Mouse (Mus musculus) hindbrain, embryonic 14.5 days (tissue): ENCODE results near the gene Hrh1. TPM values are rescaled to one million over a fixed set of nuclear protein-coding genes. Genes with fewer than 3 reads are reported as not detected.
"Not testable (repeated sequence)": the region's sequence is repeated elsewhere in the genome, so short reads cannot be mapped to it uniquely, and the experiment has no call there.

ENCODE experiments used
- ATAC-seq: fragments of 200-750 bp; cut with Nextera tagmentation; 2 replicates; pipeline ENCODE4 v1.8.0; 2017; ENCODE audit warnings: moderate number of reproducible peaks, mild to moderate bottlenecking, moderate TSS enrichment, moderate library complexity; ENCODE audit not compliant: low FRiP score
- DNase-seq: peaks from one replicate; pipeline ENCODE4 v3.0.0-alpha.2; 2015; ENCODE audit warnings: low spot score
- H3K27ac ChIP-seq: fragments of 300-500 bp; sonication (generic); 2 replicates; pipeline ENCODE4 v1.5.1; 2014; ENCODE audit warnings: mild to moderate bottlenecking, moderate library complexity
- H3K27me3 ChIP-seq: fragments of 300-500 bp; sonication (generic); 2 replicates; pipeline ENCODE4 v1.6.1; 2014; ENCODE audit warnings: mild to moderate bottlenecking, low read length, mixed read lengths; ENCODE audit not compliant: control insufficient read depth, insufficient read depth
- H3K36me3 ChIP-seq: fragments of 300-500 bp; sonication (generic); replicated peaks from 2 replicates; pipeline ENCODE4 v1.6.1; 2014; ENCODE audit not compliant: control insufficient read depth, insufficient read depth
- H3K4me1 ChIP-seq: fragments of 300-500 bp; sonication (generic); replicated peaks from 2 replicates; pipeline ENCODE4 v1.6.1; 2014; ENCODE audit warnings: antibody characterized with exemption, low read length, mixed read lengths; ENCODE audit not compliant: control insufficient read depth, insufficient read depth
- H3K4me2 ChIP-seq: fragments of 300-500 bp; sonication (generic); replicated peaks from 2 replicates; pipeline ENCODE4 v1.6.1; 2014; ENCODE audit warnings: mild to moderate bottlenecking, moderate library complexity
- H3K4me3 ChIP-seq: fragments of 300-500 bp; sonication (generic); replicated peaks from 2 replicates; pipeline ENCODE4 v1.5.1; 2014; ENCODE audit warnings: mild to moderate bottlenecking, low read length
- H3K9ac ChIP-seq: fragments of 300-500 bp; sonication (generic); 2 replicates; pipeline ENCODE4 v1.6.1; 2014
- H3K9me3 ChIP-seq: fragments of 300-500 bp; sonication (generic); 2 replicates; pipeline ENCODE4 v1.6.1; 2016; ENCODE audit warnings: low read length; ENCODE audit not compliant: control insufficient read depth
- WGBS: fragments of 180-500 bp; shearing (Covaris S2); extraction: QIAGEN DNeasy Blood & Tissue Kit; methylation state at CpG from one replicate; pipeline ENCODE4 v1.1.7; 2014; 5-methylcytosine and 5-hydroxymethylcytosine counted together
- polyA plus RNA-seq: library from polyadenylated mRNA; unstranded; fragments of >200 nt; fragmentation: Nextera tagmentation; extraction: Ambion mirVana; gene quantifications from 2 replicates; pipeline ENCODE4 v1.2.1, GENCODE M21; 2014

The Hrh1 gene
- polyA plus RNA-seq, 1 experiment from 2014 or later = 0.47 TPM

- DNase-seq, ATAC-seq, H3K4me1 ChIP-seq, H3K36me3 ChIP-seq, H3K9me3 ChIP-seq, H3K9ac ChIP-seq, H3K4me2 ChIP-seq, H3K27ac ChIP-seq, H3K27me3 ChIP-seq, H3K4me3 ChIP-seq: not testable (repeated sequence)
- WGBS = 17% methylated on average over 16 of the region's 17 CpGs
Measured at GRCm38 (mm10) chr6:114514038-114514437, 116.3 kb downstream of the Hrh1 start.

DNA sequence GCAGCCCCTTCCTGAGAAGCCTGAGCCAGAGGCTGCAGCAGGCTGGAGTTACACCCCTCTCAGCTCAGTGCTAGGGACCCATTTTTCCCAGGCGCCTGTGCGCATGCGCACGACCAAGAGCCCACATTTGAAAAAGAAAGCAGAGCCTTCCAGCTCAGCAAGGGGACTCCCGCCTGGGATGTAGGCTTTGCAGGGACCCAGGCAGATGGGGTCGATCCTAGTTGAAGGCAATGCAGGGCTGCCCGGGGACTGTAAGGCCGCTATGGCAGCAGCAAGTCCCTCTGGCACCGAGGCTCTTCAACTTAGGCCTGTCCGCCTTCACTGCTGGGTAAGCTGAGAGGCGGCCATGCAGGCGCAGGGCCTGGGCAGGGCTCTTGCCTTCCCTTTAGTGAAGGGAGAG is 131.0 kb downstream of the Hrh1 start:
- H3K9ac ChIP-seq = not testable (repeated sequence)
- WGBS = no CpG with 5 or more reads among the region's 12 CpGs

More for the DNA sequence above, 131.0 kb downstream of the Hrh1 start:
- not testable (repeated sequence) for DNase-seq, H3K4me3 ChIP-seq, H3K27ac ChIP-seq, H3K4me1 ChIP-seq, H3K36me3 ChIP-seq, H3K4me2 ChIP-seq, H3K27me3 ChIP-seq, H3K9me3 ChIP-seq, ATAC-seq

Other genes with a start within 250 kb of the Hrh1 start
- 135 and 154 TPM in 2 replicates for gene Slc6a1, start 115.3 kb upstream of the Hrh1 start, polyA plus RNA-seq
- 18.6 and 18.9 TPM in 2 replicates for gene Atg7, start 245.2 kb downstream of the Hrh1 start, polyA plus RNA-seq